In the genomic region with DNA sequence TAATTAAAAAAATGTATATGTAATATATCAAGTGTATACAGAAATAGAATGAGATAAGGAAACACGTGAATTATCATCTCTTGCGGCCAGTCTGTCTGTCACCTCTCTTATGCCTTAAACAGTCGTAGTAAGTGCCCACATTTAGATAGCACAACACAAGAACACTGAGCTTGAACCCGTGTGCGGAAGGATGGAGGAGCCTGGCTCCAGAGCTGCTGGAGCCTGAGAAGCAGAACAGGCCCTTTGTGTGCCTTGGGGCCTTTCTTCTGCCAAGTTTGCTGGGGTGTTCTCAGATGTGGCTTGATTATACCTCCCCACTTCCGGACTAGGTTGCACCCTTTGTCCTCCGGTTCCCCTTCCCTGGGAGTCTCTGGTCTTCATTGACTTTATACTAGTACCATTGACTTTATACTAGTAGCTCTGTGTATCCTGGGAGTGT, we compare ENCODE assay signal across 8 mouse cellular contexts. TPM values are rescaled to one million over a fixed set of nuclear protein-coding genes. Genes with fewer than 3 reads are reported as not detected.
DNase-seq lines count a peak whose midpoint lies in the region; ATAC-seq and TF ChIP-seq lines count a peak whose summit lies in the region.

No protein-coding gene starts in this region.

- H3K4me3 ChIP-seq in left cerebral cortex, adult 2 months = peak overlapping the region; percentile 31; the same call in 1 of the 2 replicates
- no peak overlapping the region for H3K4me3 ChIP-seq in heart, embryonic 11.5 days (ENCODE audit: low read depth, low read length)

- H3K27me3 ChIP-seq in heart, embryonic 11.5 days (ENCODE audit: control insufficient read depth, insufficient read depth, low read length) = no peaks in the 10 kb centered on the region

- H3K4me2 ChIP-seq in heart, embryonic 11.5 days = peak overlapping the region; percentile 34

- TF ChIP-seq CTCF in left cerebral cortex, adult 2 months (IDR thresholded peaks at IDR 0.05) = no peak

- no peaks in the 10 kb centered on the region; the same call in 1 of the 2 replicates for H3K36me3 ChIP-seq in heart, embryonic 11.5 days (ENCODE audit: control insufficient read depth, insufficient read depth, low read length)

- no peak for DNase-seq in left cerebral cortex, adult 2 months (ENCODE audit: extremely low spot score in 1 of 2, low spot score in 2 of 2)
- no peak for DNase-seq in left cerebral cortex, postnatal 14 days (ENCODE audit: low spot score in 2 of 2)
- peak; percentile 69 for DNase-seq in cerebellum, adult 9-10 months
- DNase-seq in kidney, postnatal 14 days = peak; percentile 27
- DNase-seq in thymus, postnatal 0 days (ENCODE audit: low spot score) = peak; percentile 83
- DNase-seq in layer of hippocampus, adult 18-20 months (ENCODE audit: low spot score in 2 of 2) = no peak

- intact Hi-C loops in left cerebral cortex, adult 2 months (cut with DNase I) = loop anchor here (2.0 to 5.0 kb wide), 2 partner anchors 13 to 65 kb away; no protein-coding TSS in a partner anchor
- intact Hi-C loops in left cerebral cortex, postnatal 14 days (cut with DNase I) = no loop called here

- peak overlapping the region; percentile 56; the same call in 1 of the 2 replicates for H3K9ac ChIP-seq in heart, embryonic 11.5 days (ENCODE audit: low read depth, low read length)

- 17% methylated on average over 7 of the region's 7 CpGs for WGBS in heart, embryonic 11.5 days (ENCODE audit: insufficient replicate concordance)

- peak overlapping the region; percentile 69 for H3K27ac ChIP-seq in left cerebral cortex, adult 2 months
- H3K27ac ChIP-seq in heart, embryonic 11.5 days (ENCODE audit: low read depth, low read length) = peak overlapping the region; percentile 91

- no peaks in the 10 kb centered on the region for H3K9me3 ChIP-seq in heart, embryonic 11.5 days (replicated peaks; ENCODE audit: control insufficient read depth, low read length)

- no peak; the same call in 1 of the 2 replicates for ATAC-seq in heart, embryonic 11.5 days (replicated peaks; ENCODE audit: insufficient number of reproducible peaks, low FRiP score, low TSS enrichment)
- peak; percentile 70 for ATAC-seq in megakaryocyte progenitor cell, adult 5-6 weeks (replicated peaks; ENCODE audit: poor library complexity)

- H3K4me1 ChIP-seq in heart, embryonic 11.5 days (ENCODE audit: control insufficient read depth, insufficient read depth, low read length) = peaks cover 27% of the 10 kb centered on the region

RNA-seq across cellular contexts. Expression of gene Atf7ip, which starts 25.8 kb away (rescaled TPM):
- 100 to 1,000 TPM; 119 to 122 TPM for total RNA-seq in left cerebral cortex, adult 2 months (2021)
- 100 to 1,000 TPM; 118 to 122 TPM for total RNA-seq in left cerebral cortex, postnatal 14 days (2021)
- 43.1 and 49.7 TPM in 2 replicates for polyA plus RNA-seq in heart, embryonic 11.5 days (2014; fragmentation: Nextera tagmentation; extraction: Ambion mirVana)
- total RNA-seq in megakaryocyte progenitor cell, adult 5-6 weeks (2015) = 83.1 and 106 TPM in 2 replicates
- total RNA-seq in megakaryocyte progenitor cell, adult 5-6 weeks (2017) = 30.1 and 39.4 TPM in 2 replicates
- polyA plus RNA-seq in thymus, postnatal 0 days (2015; fragmentation: Nextera tagmentation; extraction: Ambion mirVana) = 26.5 and 28.5 TPM in 2 replicates
- 100 to 1,000 TPM; 103 to 122 TPM for total RNA-seq in layer of hippocampus, adult 18-20 months (2021)

Comparison
In these comparisons a context has a peak if more than half of its experiments do, and no peak if none do; other contexts are left out.
1. DNase-seq: peak in cerebellum, adult 9-10 months (single experiment), kidney, postnatal 14 days (single experiment) and thymus, postnatal 0 days (single experiment); none in left cerebral cortex, adult 2 months (0 of 2), left cerebral cortex, postnatal 14 days (0 of 2) and layer of hippocampus, adult 18-20 months (0 of 2).